In the genomic region with DNA sequence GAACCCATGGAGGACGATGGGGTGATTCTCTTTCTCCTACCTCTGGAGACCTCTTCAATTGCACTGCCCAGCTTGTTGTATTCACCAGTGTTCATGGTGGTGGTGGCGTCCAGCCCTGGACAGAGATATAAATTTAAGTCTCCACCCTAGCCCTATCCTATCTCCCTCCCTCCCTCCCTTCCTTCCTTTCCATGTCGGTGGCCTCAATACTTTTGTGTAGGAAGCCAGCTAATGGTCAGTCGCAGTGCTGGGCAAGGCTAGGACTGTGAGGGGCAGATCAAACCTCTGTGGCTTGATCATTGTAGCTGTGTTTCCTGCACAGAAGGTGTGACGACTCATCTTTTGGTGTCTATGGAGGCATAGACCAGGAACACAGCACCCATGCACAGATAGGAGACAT, we compare ENCODE assay signal across 38 mouse cellular contexts. TPM values are rescaled to one million over a fixed set of nuclear protein-coding genes. Genes with fewer than 3 reads are reported as not detected.
"Had no signal": no experiment of that assay in that cellular context is flagged by ENCODE, and none has a peak within 500 bp of the region (broad histone marks: within the 10 kb centered on the region; RNA-seq: fewer than 3 reads in every experiment).

A gene (minus strand): TSS at position 101 of the 400 bp plus-strand sequence.

- ATAC-seq: forebrain, embryonic 15.5 days; forebrain, postnatal 0 days; intestine, embryonic 16.5 days had no signal

- H3K4me2 ChIP-seq: forebrain, embryonic 15.5 days; heart, embryonic 13.5 days; heart, embryonic 15.5 days; hindbrain, embryonic 13.5 days; hindbrain, embryonic 15.5 days; kidney, embryonic 15.5 days; limb, embryonic 13.5 days; limb, embryonic 15.5 days had no signal

- H3K27ac ChIP-seq: forebrain, embryonic 15.5 days; heart, embryonic 10.5 days; heart, embryonic 13.5 days; heart, embryonic 15.5 days; hindbrain, embryonic 13.5 days; hindbrain, embryonic 15.5 days; hindbrain, postnatal 0 days; kidney, embryonic 15.5 days; kidney, postnatal 0 days; limb, embryonic 13.5 days; limb, embryonic 15.5 days had no signal

- H3K9me3 ChIP-seq: forebrain, embryonic 15.5 days; heart, embryonic 10.5 days; heart, embryonic 13.5 days; heart, embryonic 15.5 days; hindbrain, embryonic 13.5 days; hindbrain, embryonic 15.5 days; kidney, embryonic 15.5 days; limb, embryonic 13.5 days; limb, embryonic 15.5 days had no signal

- H3K4me3 ChIP-seq: forebrain, embryonic 15.5 days; heart, embryonic 10.5 days; heart, embryonic 13.5 days; heart, embryonic 15.5 days; hindbrain, embryonic 13.5 days; hindbrain, embryonic 15.5 days; kidney, embryonic 15.5 days; limb, embryonic 13.5 days; limb, embryonic 15.5 days had no signal

- DNase-seq: gastrocnemius, postnatal 14 days; gastrocnemius, postnatal 36 days; heart, postnatal 14 days; heart, postnatal 36 days; kidney, adult 11 months; kidney, adult 2 months; kidney, adult 9 months; kidney, postnatal 14 days; kidney, postnatal 36 days; layer of hippocampus, adult 9-11 months; layer of hippocampus, postnatal 36 days had no signal

- H3K36me3 ChIP-seq: forebrain, embryonic 15.5 days; heart, embryonic 10.5 days; heart, embryonic 13.5 days; heart, embryonic 15.5 days; hindbrain, embryonic 13.5 days; hindbrain, embryonic 15.5 days; kidney, embryonic 15.5 days; limb, embryonic 13.5 days; limb, embryonic 15.5 days had no signal

- H3K27me3 ChIP-seq: forebrain, embryonic 15.5 days; heart, embryonic 13.5 days; heart, embryonic 15.5 days; hindbrain, embryonic 13.5 days; hindbrain, embryonic 15.5 days; kidney, embryonic 15.5 days; limb, embryonic 13.5 days; limb, embryonic 15.5 days had no signal

- H3K9ac ChIP-seq: forebrain, embryonic 15.5 days; forebrain, postnatal 0 days; heart, embryonic 13.5 days; heart, embryonic 15.5 days; hindbrain, embryonic 13.5 days; hindbrain, embryonic 15.5 days; kidney, embryonic 15.5 days; limb, embryonic 13.5 days; limb, embryonic 15.5 days had no signal

- H3K4me1 ChIP-seq: forebrain, embryonic 15.5 days; hindbrain, embryonic 15.5 days; kidney, embryonic 15.5 days; limb, embryonic 13.5 days; limb, embryonic 15.5 days had no signal

RNA-seq across cellular contexts. Expression of the gene that starts here (rescaled TPM):
- total RNA-seq: forebrain, postnatal 0 days; gastrocnemius, adult 18-20 months; gastrocnemius, adult 8-10 months; gastrocnemius, postnatal 36 days; hematopoietic stem cell, adult 5-6 weeks; hindbrain, postnatal 0 days; layer of hippocampus, adult 18-20 months; layer of hippocampus, adult 8-10 months; layer of hippocampus, postnatal 14 days; layer of hippocampus, postnatal 36 days; left cerebral cortex, adult 18-20 months; left cerebral cortex, postnatal 10 days; left cerebral cortex, postnatal 25 days; left cerebral cortex, postnatal 4 days had no signal
- polyA plus RNA-seq: forebrain, embryonic 15.5 days; hindbrain, embryonic 11.5 days; hindbrain, embryonic 13.5 days; hindbrain, postnatal 0 days; intestine, embryonic 14.5 days; large intestine, adult 2 months; limb, embryonic 11.5 days; limb, embryonic 13.5 days; limb, embryonic 15.5 days had no signal
